Mouse (Mus musculus): ENCODE measurements around the gene Abcd3. TPM values are rescaled to one million over a fixed set of nuclear protein-coding genes. Genes with fewer than 3 reads are reported as not detected.
A peak's percentile ranks its signal among the peaks of the same experiment; 100 is the strongest.

The Abcd3 gene
- total and polyA plus RNA-seq, 2 experiments = 45.5 to 397 TPM

DNA sequence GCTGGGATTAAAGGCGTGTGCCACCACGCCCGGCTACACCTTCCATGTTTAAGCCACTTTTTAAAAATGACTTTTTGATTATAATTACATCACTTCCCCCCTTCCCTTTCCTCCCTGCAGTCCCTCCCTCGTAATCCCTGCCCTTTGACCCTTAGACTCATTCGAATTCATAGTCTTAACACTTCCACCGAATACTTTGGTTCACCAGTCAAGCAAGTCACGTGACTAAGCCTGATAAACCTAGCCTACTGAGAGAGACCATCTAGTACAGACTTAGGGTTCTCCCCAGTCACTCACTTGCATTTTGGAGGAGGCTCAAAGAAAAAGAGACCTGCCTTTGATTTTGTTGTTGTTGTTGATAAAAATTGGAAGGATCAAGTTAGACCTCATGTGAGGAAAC is 79.6 kb downstream of the Abcd3 start:
- no peak overlapping the region for H3K4me3 ChIP-seq (ENCODE audit: insufficient read depth, low read depth, low read length)
- WGBS = 53% methylated on average over 7 of the region's 7 CpGs
- no peak overlapping the region for H3K9ac ChIP-seq (ENCODE audit: low read depth, low read length)
- TF ChIP-seq CTCF (IDR thresholded peaks at IDR 0.05; ENCODE audit: low read depth, low read length) (no peak), POLR2A (IDR thresholded peaks at IDR 0.05; ENCODE audit: extremely low read depth, insufficient read depth, low read length) (no peak)
- H3K36me3 ChIP-seq (ENCODE audit: control insufficient read depth, insufficient read depth, low read length) = peaks cover 14% of the 10 kb centered on the region
- DNase-seq (ENCODE audit: extremely low read depth, low read depth, low spot score) = no peak
- peak overlapping the region; percentile 65 for H3K27ac ChIP-seq (replicated peaks; ENCODE audit: insufficient read depth, low read depth, low read length)
- H3K27me3 ChIP-seq (ENCODE audit: control insufficient read depth, insufficient read depth, low read length) = no peaks in the 10 kb centered on the region
- H3K4me1 ChIP-seq (ENCODE audit: control insufficient read depth, insufficient read depth, low read length) = peaks cover 8% of the 10 kb centered on the region
- no peaks in the 10 kb centered on the region for H3K79me2 ChIP-seq (ENCODE audit: control insufficient read depth, insufficient read depth, low read length)

DNA sequence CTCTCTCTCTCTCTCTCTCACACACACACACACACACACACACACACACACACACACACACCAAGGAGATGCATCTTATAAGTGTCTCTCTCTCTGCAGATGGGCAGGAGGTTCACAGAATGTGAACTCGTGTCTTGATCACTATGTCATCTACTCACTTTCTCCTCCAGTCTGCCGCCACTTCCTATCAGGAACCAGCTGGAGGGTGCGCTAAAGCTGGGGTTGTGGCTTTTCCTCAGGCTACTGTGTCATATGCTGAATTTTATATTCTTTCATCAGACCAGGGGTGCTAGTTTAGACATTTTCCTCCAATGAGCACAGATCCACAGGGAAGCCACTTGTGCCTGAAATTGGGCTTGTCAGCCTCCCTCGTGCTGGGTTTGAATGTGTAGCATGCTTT is 85.4 kb downstream of the Abcd3 start:
- no peaks in the 10 kb centered on the region; the same call in 1 of the 2 replicates for H3K79me2 ChIP-seq (ENCODE audit: control insufficient read depth, insufficient read depth, low read length)
- H3K4me3 ChIP-seq (ENCODE audit: insufficient read depth, low read depth, low read length) = no peak overlapping the region
- no peak for DNase-seq (ENCODE audit: extremely low read depth, low read depth, low spot score)
- H3K4me1 ChIP-seq (ENCODE audit: control insufficient read depth, insufficient read depth, low read length) = no peaks in the 10 kb centered on the region
- H3K27ac ChIP-seq (replicated peaks; ENCODE audit: insufficient read depth, low read depth, low read length) = no peak overlapping the region
- TF ChIP-seq CTCF (IDR thresholded peaks at IDR 0.05; ENCODE audit: low read depth, low read length) = no peak
- TF ChIP-seq POLR2A (IDR thresholded peaks at IDR 0.05; ENCODE audit: extremely low read depth, insufficient read depth, low read length) = no peak
- H3K9ac ChIP-seq (ENCODE audit: low read depth, low read length) = no peak overlapping the region
- no peaks in the 10 kb centered on the region for H3K27me3 ChIP-seq (ENCODE audit: control insufficient read depth, insufficient read depth, low read length)
- 87% methylated on average over 4 of the region's 4 CpGs for WGBS
- H3K36me3 ChIP-seq (ENCODE audit: control insufficient read depth, insufficient read depth, low read length) = peaks cover 20% of the 10 kb centered on the region

DNA sequence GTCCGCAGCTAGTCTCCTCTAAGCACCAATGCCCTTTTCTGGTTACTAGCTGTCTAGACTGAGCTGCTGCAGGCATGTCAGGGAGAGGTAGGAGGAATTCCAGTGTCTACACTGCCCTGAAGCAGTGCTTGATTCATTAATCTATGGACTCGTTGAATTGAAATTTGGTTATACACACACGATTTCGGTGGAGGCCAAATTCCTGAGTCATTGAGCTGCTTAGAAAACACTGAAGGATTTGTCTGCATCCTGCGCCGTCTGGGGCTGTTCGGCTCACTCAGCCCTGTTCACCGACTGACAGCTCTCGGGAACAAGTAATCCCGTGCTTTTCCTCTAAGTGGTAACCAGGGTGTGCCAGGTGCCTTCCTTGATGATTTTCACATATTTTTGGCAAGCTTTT is 89.5 kb downstream of the Abcd3 start:
- Histone ChIP-seq H3K27me3 (ENCODE audit: control insufficient read depth, insufficient read depth, low read length) (no peaks in the 10 kb centered on the region), H3K27ac (replicated peaks; ENCODE audit: insufficient read depth, low read depth, low read length) (no peak overlapping the region), H3K9ac (ENCODE audit: low read depth, low read length) (no peak overlapping the region), H3K36me3 (ENCODE audit: control insufficient read depth, insufficient read depth, low read length) (peaks cover 6% of the 10 kb centered on the region; the same call in 1 of the 2 replicates), H3K4me1 (ENCODE audit: control insufficient read depth, insufficient read depth, low read length) (peaks cover 9% of the 10 kb centered on the region), H3K79me2 (ENCODE audit: control insufficient read depth, insufficient read depth, low read length) (peaks cover 4% of the 10 kb centered on the region; the same call in 1 of the 2 replicates), H3K4me3 (ENCODE audit: insufficient read depth, low read depth, low read length) (no peak overlapping the region)
- DNase-seq (ENCODE audit: extremely low read depth, low read depth, low spot score) = no peak
- WGBS = 92% methylated on average over 10 of the region's 10 CpGs
- TF ChIP-seq CTCF (IDR thresholded peaks at IDR 0.05; ENCODE audit: low read depth, low read length) (no peak), POLR2A (IDR thresholded peaks at IDR 0.05; ENCODE audit: extremely low read depth, insufficient read depth, low read length) (no peak)

DNA sequence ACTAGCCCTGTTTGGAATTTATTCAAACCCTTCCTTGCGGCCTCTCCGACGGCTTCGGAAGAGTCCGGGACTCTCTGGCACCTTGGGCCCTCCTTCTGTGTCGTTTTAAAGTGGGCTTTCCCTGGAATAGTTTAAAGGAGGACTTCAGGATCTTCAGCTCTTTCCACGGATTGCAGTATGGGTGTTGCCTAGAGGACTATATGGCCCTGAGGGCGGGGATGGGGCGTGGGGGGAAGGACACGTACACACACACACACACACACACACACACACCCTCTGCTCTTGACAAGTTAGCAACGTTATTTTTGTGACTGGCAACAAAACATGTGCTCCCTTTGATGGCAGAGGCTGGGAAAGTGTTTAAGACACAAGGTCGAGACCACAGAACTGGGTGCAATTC is 90.5 kb downstream of the Abcd3 start:
- H3K9ac ChIP-seq (ENCODE audit: low read depth, low read length) = no peak overlapping the region
- TF ChIP-seq CTCF (IDR thresholded peaks at IDR 0.05; ENCODE audit: low read depth, low read length) = no peak
- TF ChIP-seq POLR2A (IDR thresholded peaks at IDR 0.05; ENCODE audit: extremely low read depth, insufficient read depth, low read length) = no peak
- H3K27me3 ChIP-seq (ENCODE audit: control insufficient read depth, insufficient read depth, low read length) = no peaks in the 10 kb centered on the region
- H3K79me2 ChIP-seq (ENCODE audit: control insufficient read depth, insufficient read depth, low read length) = peaks cover 4% of the 10 kb centered on the region; the same call in 1 of the 2 replicates
- 58% methylated on average over 12 of the region's 12 CpGs for WGBS
- no peaks in the 10 kb centered on the region for H3K36me3 ChIP-seq (ENCODE audit: control insufficient read depth, insufficient read depth, low read length)
- H3K4me3 ChIP-seq (ENCODE audit: insufficient read depth, low read depth, low read length) = no peak overlapping the region
- H3K4me1 ChIP-seq (ENCODE audit: control insufficient read depth, insufficient read depth, low read length) = peaks cover 9% of the 10 kb centered on the region
- H3K27ac ChIP-seq (replicated peaks; ENCODE audit: insufficient read depth, low read depth, low read length) = no peak overlapping the region
- DNase-seq (ENCODE audit: extremely low read depth, low read depth, low spot score) = no peak

DNA sequence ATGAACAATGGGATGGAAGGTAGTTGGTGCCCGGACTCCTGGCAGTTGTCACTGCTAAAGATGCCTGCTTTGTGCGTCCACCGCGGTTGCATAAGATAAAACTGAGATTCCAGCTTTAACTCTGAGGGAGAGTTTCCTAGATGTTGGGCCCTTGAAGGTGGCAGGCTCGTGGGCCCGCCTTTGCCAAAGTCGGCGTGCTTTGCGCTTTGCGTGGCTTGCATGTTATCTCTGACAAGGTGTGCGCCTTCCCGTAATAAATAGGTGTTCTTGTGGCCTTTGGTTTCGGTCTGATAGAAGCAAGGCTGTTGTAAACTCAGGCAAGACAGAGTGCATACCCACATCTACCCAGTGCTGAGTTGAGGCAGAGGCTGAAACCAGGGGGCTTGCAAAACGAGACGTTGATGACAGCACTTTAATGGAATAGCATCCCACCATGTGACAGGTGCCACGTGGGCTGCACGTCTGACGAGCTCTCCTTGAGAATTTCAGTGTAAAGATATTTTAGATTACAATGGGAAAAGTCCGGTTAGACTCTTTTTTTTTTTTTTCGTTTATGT is 91.1 kb downstream of the Abcd3 start:
- peaks cover 9% of the 10 kb centered on the region for H3K4me1 ChIP-seq (ENCODE audit: control insufficient read depth, insufficient read depth, low read length)
- no peak overlapping the region for H3K27ac ChIP-seq (replicated peaks; ENCODE audit: insufficient read depth, low read depth, low read length)
- DNase-seq (ENCODE audit: extremely low read depth, low read depth, low spot score) = no peak
- WGBS = 10% methylated on average over 20 of the region's 20 CpGs
- H3K4me3 ChIP-seq (ENCODE audit: insufficient read depth, low read depth, low read length) = peak overlapping the region; percentile 73
- no peaks in the 10 kb centered on the region for H3K36me3 ChIP-seq (ENCODE audit: control insufficient read depth, insufficient read depth, low read length)
- TF ChIP-seq CTCF (IDR thresholded peaks at IDR 0.05; ENCODE audit: low read depth, low read length) = no peak
- TF ChIP-seq POLR2A (IDR thresholded peaks at IDR 0.05; ENCODE audit: extremely low read depth, insufficient read depth, low read length) = no peak
- no peaks in the 10 kb centered on the region for H3K27me3 ChIP-seq (ENCODE audit: control insufficient read depth, insufficient read depth, low read length)
- H3K9ac ChIP-seq (ENCODE audit: low read depth, low read length) = peak overlapping the region; percentile 89
- peaks cover 4% of the 10 kb centered on the region; the same call in 1 of the 2 replicates for H3K79me2 ChIP-seq (ENCODE audit: control insufficient read depth, insufficient read depth, low read length)
